In genomic region chr11:69373223-69373965, GRCm38 (mm10) we compare ENCODE assay signal across 1 mouse cellular context.
TF ChIP-seq lines count a peak whose summit lies in the region.

No protein-coding gene starts in this region.

TF ChIP-seq in MEL, 35 proteins besides CTCF, POLR2A, EP300 and RAD21 (continued from another document):
- TF ChIP-seq MXI1 (IDR thresholded peaks at IDR 0.05; ENCODE audit: low read depth, low read length) (peak; percentile 96), MAZ (IDR thresholded peaks at IDR 0.05; ENCODE audit: low read depth, low read length) (0 out of 2 replicates have a peak, but pooled peaks have one; percentile 42), SIN3A (IDR thresholded peaks at IDR 0.05; ENCODE audit: low read length) (peak; percentile 99), ZC3H11A (IDR thresholded peaks at IDR 0.05; ENCODE audit: low read depth, low read length) (peak; percentile 1; the same call in 1 of the 2 replicates), TAL1 (IDR thresholded peaks at IDR 0.05; ENCODE audit: low read length) (peak; percentile 48; the same call in 1 of the 2 replicates), TBP (IDR thresholded peaks at IDR 0.05; ENCODE audit: low read depth, low read length) (peak; percentile 64; the same call in 1 of the 2 replicates), POLR2AphosphoS2 (IDR thresholded peaks at IDR 0.05; ENCODE audit: low read length) (peak; percentile 85), MYC (IDR thresholded peaks at IDR 0.05; ENCODE audit: low read depth, low read length) (peak; percentile 88), TCF12 (IDR thresholded peaks at IDR 0.05; ENCODE audit: low read depth, low read length) (0 out of 2 replicates have a peak, but pooled peaks have one; percentile 5), ETS1 (IDR thresholded peaks at IDR 0.05; ENCODE audit: low read depth, low read length) (peak; percentile 72), ZMIZ1 (IDR thresholded peaks at IDR 0.05; ENCODE audit: low read depth, low read length) (peak; percentile 76), GABPA (IDR thresholded peaks at IDR 0.05; ENCODE audit: low read depth, low read length) (peak; percentile 64; the same call in 1 of the 2 replicates)
TF ChIP-seq in MEL: peak in this region for 18.
